Comparison of ENCODE assay signal across 8 mouse cellular contexts in genomic region chr5:117158335-117159018, GRCm38 (mm10). TPM values are rescaled to one million over a fixed set of nuclear protein-coding genes. Genes with fewer than 3 reads are reported as not detected.
DNase-seq lines count a peak whose midpoint lies in the region; ATAC-seq lines count a peak whose summit lies in the region.

No protein-coding gene starts in this region.

- 77% methylated on average over 7 of the region's 7 CpGs for WGBS in limb, embryonic 12.5 days
- WGBS in limb, embryonic 10.5 days, result 82% methylated on average over 7 of the region's 7 CpGs
- WGBS in embryonic facial prominence, embryonic 10.5 days, result 44% methylated on average over 7 of the region's 7 CpGs
- 49% methylated on average over 7 of the region's 7 CpGs for whole genome bisulfite sequencing in kidney, embryonic 14.5 days

- 0 out of 2 replicates have a peak overlapping the region, but pooled peaks have one; percentile 12 for H3K27ac ChIP-seq in limb, embryonic 12.5 days
- no peak overlapping the region; the same call in 1 of the 2 replicates for H3K27ac ChIP-seq in limb, embryonic 10.5 days
- no peak overlapping the region for H3K27ac ChIP-seq in embryonic facial prominence, embryonic 10.5 days (replicated peaks)
- peak overlapping the region; percentile 42 for H3K27ac ChIP-seq in kidney, embryonic 14.5 days (ENCODE audit: low read depth, low read length)

- H3K4me2 ChIP-seq in limb, embryonic 12.5 days, result no peak overlapping the region
- no peak overlapping the region for H3K4me2 ChIP-seq in kidney, embryonic 14.5 days (replicated peaks; ENCODE audit: low read depth, low read length)

- H3K9ac ChIP-seq in limb, embryonic 12.5 days (replicated peaks), result no peak overlapping the region
- no peak overlapping the region for H3K9ac ChIP-seq in kidney, embryonic 14.5 days (ENCODE audit: low read depth, low read length)

- no peaks in the 10 kb centered on the region for H3K27me3 ChIP-seq in limb, embryonic 12.5 days
- no peaks in the 10 kb centered on the region for H3K27me3 ChIP-seq in limb, embryonic 10.5 days (ENCODE audit: low read depth, poor library complexity, severe bottlenecking)
- no peaks in the 10 kb centered on the region for H3K27me3 ChIP-seq in embryonic facial prominence, embryonic 10.5 days (replicated peaks; ENCODE audit: low read depth, poor library complexity, severe bottlenecking)
- H3K27me3 ChIP-seq in kidney, embryonic 14.5 days (ENCODE audit: control insufficient read depth, insufficient read depth, low read length), result no peaks in the 10 kb centered on the region

- ATAC-seq in limb, embryonic 12.5 days (ENCODE audit: insufficient number of reproducible peaks, insufficient read depth, low FRiP score, low TSS enrichment, low read depth), result no peak
- ATAC-seq in kidney, embryonic 14.5 days (ENCODE audit: low FRiP score, low TSS enrichment), result peak; percentile 44; the same call in 1 of the 2 replicates
- ATAC-seq in monocyte, adult 5-6 weeks (replicated peaks; ENCODE audit: insufficient number of reproducible peaks, low FRiP score, low TSS enrichment, poor library complexity, severe bottlenecking), result peak; percentile 81

- no peaks in the 10 kb centered on the region for H3K36me3 ChIP-seq in limb, embryonic 12.5 days
- no peaks in the 10 kb centered on the region for H3K36me3 ChIP-seq in limb, embryonic 10.5 days
- no peaks in the 10 kb centered on the region for H3K36me3 ChIP-seq in embryonic facial prominence, embryonic 10.5 days (replicated peaks)
- no peaks in the 10 kb centered on the region for H3K36me3 ChIP-seq in kidney, embryonic 14.5 days (ENCODE audit: control insufficient read depth, insufficient read depth, low read length)

- H3K4me3 ChIP-seq in limb, embryonic 12.5 days (replicated peaks), result no peak overlapping the region
- no peak overlapping the region for H3K4me3 ChIP-seq in limb, embryonic 10.5 days
- no peak overlapping the region for H3K4me3 ChIP-seq in embryonic facial prominence, embryonic 10.5 days
- H3K4me3 ChIP-seq in kidney, embryonic 14.5 days (ENCODE audit: low read length), result no peak overlapping the region

- intact Hi-C loops in left cerebral cortex, postnatal 36 days (cut with DNase I), result loop anchor here (5.0 kb wide), 1 partner anchor 36 kb away; the partner anchor contains the start of gene Taok3

- peaks cover 18% of the 10 kb centered on the region for H3K4me1 ChIP-seq in limb, embryonic 12.5 days (replicated peaks)
- H3K4me1 ChIP-seq in limb, embryonic 10.5 days, result peaks cover 30% of the 10 kb centered on the region
- peaks cover 37% of the 10 kb centered on the region for H3K4me1 ChIP-seq in embryonic facial prominence, embryonic 10.5 days
- peaks cover 26% of the 10 kb centered on the region; the same call in 1 of the 2 replicates for H3K4me1 ChIP-seq in kidney, embryonic 14.5 days (ENCODE audit: control insufficient read depth, insufficient read depth, low read length)

- no peak for DNase-seq in limb, embryonic 10.5 days (ENCODE audit: low spot score)
- peak; percentile 19 for DNase-seq in embryonic facial prominence, embryonic 10.5 days (ENCODE audit: low spot score)
- DNase-seq in thymus, postnatal 36 days, result no peak
- no peak for DNase-seq in left cerebral cortex, postnatal 36 days (ENCODE audit: low spot score in 2 of 2)
- DNase-seq in cerebellum, postnatal 10 days, result no peak

- H3K9me3 ChIP-seq in limb, embryonic 12.5 days, result no peaks in the 10 kb centered on the region
- H3K9me3 ChIP-seq in limb, embryonic 10.5 days (replicated peaks), result no peaks in the 10 kb centered on the region
- peaks cover 2% of the 10 kb centered on the region; the same call in 1 of the 2 replicates for H3K9me3 ChIP-seq in embryonic facial prominence, embryonic 10.5 days
- no peaks in the 10 kb centered on the region for H3K9me3 ChIP-seq in kidney, embryonic 14.5 days (ENCODE audit: control insufficient read depth, low read length)

RNA-seq across cellular contexts. Expression of gene Taok3, which starts 38.5 kb away (rescaled TPM):
- 8.0 and 8.5 TPM in 2 replicates for polyA plus RNA-seq in limb, embryonic 12.5 days (2016; fragmentation: Nextera tagmentation; extraction: Ambion mirVana)
- 5.5 and 6.2 TPM in 2 replicates for polyA plus RNA-seq in limb, embryonic 10.5 days (2016; fragmentation: Nextera tagmentation; extraction: Ambion mirVana)
- polyA plus RNA-seq in embryonic facial prominence, embryonic 10.5 days (2016; fragmentation: Nextera tagmentation; extraction: Ambion mirVana), result 8.1 TPM in 2 replicates
- polyA plus RNA-seq in kidney, embryonic 14.5 days (2014; fragmentation: Nextera tagmentation; extraction: Ambion mirVana), result 11.7 and 16.3 TPM in 2 replicates
- 81.6 to 108 TPM (median 90.0 TPM) in 3 replicates for total RNA-seq in monocyte, adult 5-6 weeks (2017)
- 10 to 100 TPM; 53.2 to 60.9 TPM for total RNA-seq in left cerebral cortex, postnatal 36 days (2021)

RNA-seq across cellular contexts. Expression of gene Suds3, which starts 42.6 kb away (rescaled TPM):
- 106 and 111 TPM in 2 replicates for polyA plus RNA-seq in limb, embryonic 12.5 days (2016; fragmentation: Nextera tagmentation; extraction: Ambion mirVana)
- polyA plus RNA-seq in limb, embryonic 10.5 days (2016; fragmentation: Nextera tagmentation; extraction: Ambion mirVana), result 76.9 and 80.9 TPM in 2 replicates
- polyA plus RNA-seq in embryonic facial prominence, embryonic 10.5 days (2016; fragmentation: Nextera tagmentation; extraction: Ambion mirVana), result 74.6 and 76.4 TPM in 2 replicates
- 49.2 and 70.7 TPM in 2 replicates for polyA plus RNA-seq in kidney, embryonic 14.5 days (2014; fragmentation: Nextera tagmentation; extraction: Ambion mirVana)
- 88.9 to 99.4 TPM (median 95.5 TPM) in 3 replicates for total RNA-seq in monocyte, adult 5-6 weeks (2017)
- 100 to 1,000 TPM; 134 to 147 TPM for total RNA-seq in left cerebral cortex, postnatal 36 days (2021)

Comparison
In these comparisons a context has a peak if more than half of its experiments do, and no peak if none do; other contexts are left out.
1. H3K27ac ChIP-seq: peak in limb, embryonic 12.5 days (single experiment) and kidney, embryonic 14.5 days (single experiment); none in limb, embryonic 10.5 days (single experiment) and embryonic facial prominence, embryonic 10.5 days (single experiment).